Mouse (Mus musculus) adrenal gland, postnatal 14 days (tissue): ENCODE results near the gene Slc22a12. TPM values are rescaled to one million over a fixed set of nuclear protein-coding genes. Genes with fewer than 3 reads are reported as not detected.

Source experiments
- DNase-seq: peaks from one replicate; pipeline ENCODE4 v3.0.0; 2021; ENCODE audit warnings: mixed read lengths
- microRNA-seq, 2 experiments: library from miRNA; unstranded; fragments of <30 nt; microRNA quantifications; one replicate each; pipeline ENCODE4 v1.2.0; 2021
- total RNA-seq: library from RNA; stranded (reverse); gene quantifications from 2 replicates; pipeline ENCODE4 v1.2.3, GENCODE M21; 2021

Gene Slc22a12
- total RNA-seq, 1 experiment from 2014 or later, result not detected

GRCm38 (mm10) chr19:6494032-6494431, 48.8 kb downstream of the Slc22a12 start:
- DNase-seq, result no peak

GRCm38 (mm10) chr19:6493219-6493618, 49.6 kb downstream of the Slc22a12 start:
- no peak for DNase-seq

GRCm38 (mm10) chr19:6492124-6492523, 50.7 kb downstream of the Slc22a12 start:
- DNase-seq, result peak; percentile 87

GRCm38 (mm10) chr19:6491538-6491937, 51.3 kb downstream of the Slc22a12 start:
- DNase-seq, result no peak

- DNase-seq, result peak; percentile 93
Measured at GRCm38 (mm10) chr19:6489030-6489429, 53.8 kb downstream of the Slc22a12 start.

Small RNA genes lying within 50 kb of the gene (microRNA-seq; reads per million reads assigned to microRNA genes)
- 0 reads per million in 2 experiments for gene Gm26460

Other genes starting within 250 kb of the Slc22a12 start
- gene Cdc42bpg, start 236.6 kb downstream of the Slc22a12 start, total RNA-seq, result 9.9 and 11.5 TPM in 2 replicates
- gene Men1, start 208.1 kb downstream of the Slc22a12 start, total RNA-seq, result 35.4 and 42.6 TPM in 2 replicates
- 39.6 and 70.3 TPM in 2 replicates for gene Map4k2, start 201.9 kb downstream of the Slc22a12 start, total RNA-seq
- 210 and 223 TPM in 2 replicates for gene Sf1, start 179.3 kb downstream of the Slc22a12 start, total RNA-seq
- gene Pygm, start 158.6 kb downstream of the Slc22a12 start, total RNA-seq, result 64.2 and 85.7 TPM in 2 replicates
- 51.5 and 82.7 TPM in 2 replicates for gene Rasgrp2, start 143.7 kb downstream of the Slc22a12 start, total RNA-seq
- gene Nrxn2, start 124.3 kb downstream of the Slc22a12 start, total RNA-seq, result 7.8 and 9.3 TPM in 2 replicates